Mouse (Mus musculus) spleen, embryonic (tissue): ENCODE measurements at regions not wholly inside any gene's neighbourhood (a gene's known extent, or its start where the extent isn't known, plus 50 kb on each side); places are given as distances from the start of the nearest gene placed in this dataset.

Experiments
- CTCF ChIA-PET: fragments of 350-600 bp; sonication (Branson Sonifier 250); formaldehyde crosslinking; loops from one replicate; lab custom pipeline; 2022; lab: Charles Lee

DNA sequence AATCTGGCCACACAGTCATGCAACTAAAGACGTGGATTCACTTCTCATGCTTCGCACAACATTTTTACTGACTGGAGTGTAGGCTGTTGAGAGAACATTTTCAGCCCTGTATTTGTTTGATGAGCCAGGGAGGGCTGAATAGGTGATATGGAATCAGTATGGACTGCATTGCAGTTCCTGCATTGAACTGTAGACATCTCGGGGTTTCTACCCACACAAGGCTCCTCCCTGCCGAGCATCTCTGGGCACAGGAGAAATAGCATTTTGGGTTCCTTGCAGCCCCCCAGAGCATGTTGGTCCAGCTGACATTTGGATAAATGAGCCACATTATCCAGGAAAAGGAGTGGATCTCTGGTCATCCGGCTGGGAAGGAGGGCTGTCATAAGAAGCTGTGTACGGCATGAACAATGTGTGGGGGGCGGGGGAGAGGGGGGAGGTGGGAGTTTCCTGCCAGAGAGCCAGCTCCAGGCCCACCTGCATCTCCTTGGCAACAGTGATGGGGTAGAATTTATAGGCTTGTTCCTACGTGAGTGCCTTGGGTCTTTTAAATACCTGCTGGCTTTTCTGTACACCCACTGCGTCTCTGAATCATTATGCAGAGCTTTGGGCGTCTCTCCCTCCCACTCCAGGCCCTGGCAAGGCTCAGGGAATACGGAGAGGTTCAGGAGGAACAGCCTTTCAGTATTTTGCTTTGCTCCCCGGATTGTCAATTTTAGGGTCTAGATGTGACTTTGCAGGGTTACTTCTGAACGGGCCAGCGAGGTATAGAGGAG, 280.9 kb upstream of the Gm10131 start:
- CTCF ChIA-PET = no interaction called here

DNA sequence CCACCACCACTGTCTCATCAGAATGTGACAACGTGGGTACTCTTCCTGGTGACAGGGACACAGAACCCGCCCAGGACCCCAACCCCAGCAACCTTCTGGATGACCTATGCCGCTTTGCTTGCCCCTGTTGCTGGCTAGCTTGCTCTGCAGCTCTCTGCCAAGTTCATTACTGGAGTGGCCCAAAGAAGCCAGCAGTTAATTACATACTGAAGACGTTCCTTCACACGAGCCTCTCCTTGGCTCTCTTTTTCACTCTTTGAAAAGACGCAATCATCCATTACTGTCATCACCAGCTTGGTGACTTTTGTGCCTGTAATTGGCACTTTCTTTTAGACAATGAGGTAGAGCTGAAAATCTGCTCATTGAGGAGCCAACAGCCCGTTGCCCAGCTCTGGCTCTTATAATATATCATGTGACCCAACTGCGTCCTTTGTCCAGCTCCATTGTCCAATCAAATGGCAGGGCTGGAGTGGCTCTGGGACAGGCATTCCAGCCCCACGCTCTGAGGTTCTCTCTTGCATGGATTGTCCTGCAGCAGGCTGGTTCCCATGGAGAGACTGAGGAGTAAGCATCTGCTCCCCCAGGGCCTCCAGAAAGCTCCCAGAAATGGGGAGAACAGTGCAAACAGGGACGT, 274.4 kb upstream of the Gm10131 start:
- CTCF ChIA-PET = no interaction called here

DNA sequence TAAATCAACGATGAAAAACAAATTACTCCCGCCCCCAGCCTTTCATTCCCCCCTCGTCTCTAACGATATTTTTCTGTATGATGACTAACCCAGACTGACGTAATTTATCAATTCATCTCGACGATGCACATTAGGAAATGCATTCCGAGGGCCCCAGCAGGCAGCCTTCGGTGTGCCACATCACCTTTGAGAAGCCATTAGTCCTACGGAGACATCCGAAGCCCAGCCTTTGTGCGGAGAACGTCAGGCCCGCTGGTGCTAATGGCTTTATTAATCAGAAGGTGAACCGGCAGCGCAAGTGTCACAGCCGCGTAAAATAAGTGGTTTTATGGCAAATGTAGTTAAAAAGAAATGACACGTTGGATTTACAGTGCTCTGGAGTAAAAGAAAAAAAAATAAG, 269.1 kb upstream of the Gm10131 start:
- CTCF ChIA-PET = no interaction called here

DNA sequence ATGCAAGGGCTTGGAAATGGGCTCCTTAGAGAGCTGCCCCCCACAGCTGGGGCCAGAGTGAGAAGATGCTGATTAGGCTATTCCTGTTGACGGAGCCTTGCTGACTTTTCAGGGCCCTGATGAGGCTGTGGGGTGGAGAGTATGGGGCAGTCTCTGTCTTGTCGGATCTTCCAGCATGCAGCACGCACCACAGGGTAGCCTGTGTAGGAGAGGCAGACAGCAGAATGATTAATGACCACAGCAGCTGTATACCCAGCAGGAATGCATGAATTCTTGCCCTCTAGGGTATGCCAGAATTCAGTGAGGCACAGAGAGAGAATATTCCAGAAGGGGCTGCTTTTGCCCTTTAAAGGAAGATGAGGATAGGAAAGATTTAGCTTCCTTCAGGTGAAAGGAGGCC, 265.6 kb upstream of the Gm10131 start:
- CTCF ChIA-PET = interaction anchor here (0.6 kb wide), 1 partner anchor 1042 kb away, joined by 3 read pairs; no protein-coding TSS in a partner anchor

DNA sequence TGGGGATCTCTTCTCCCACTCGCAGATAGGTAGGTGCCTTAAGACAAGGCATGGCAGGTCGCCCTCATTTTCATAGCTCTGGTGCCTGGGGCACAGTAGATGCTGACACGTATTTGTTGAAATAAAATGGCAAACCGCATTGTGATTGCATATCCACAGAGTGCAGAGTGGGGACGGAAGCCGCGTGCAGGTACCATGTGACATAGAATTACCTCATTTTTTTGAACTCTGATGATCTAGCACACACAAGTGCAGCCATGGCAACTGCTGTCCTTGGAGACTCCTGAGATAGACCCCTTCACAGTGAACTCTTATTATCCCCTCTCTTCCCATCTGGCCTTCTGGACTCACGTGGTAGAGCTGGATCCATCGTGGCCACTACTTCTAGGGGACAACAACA, 262.7 kb upstream of the Gm10131 start:
- CTCF ChIA-PET = interaction anchor here (0.6 kb wide), 1 partner anchor 430 kb away, joined by 3 read pairs; no protein-coding TSS in a partner anchor

DNA sequence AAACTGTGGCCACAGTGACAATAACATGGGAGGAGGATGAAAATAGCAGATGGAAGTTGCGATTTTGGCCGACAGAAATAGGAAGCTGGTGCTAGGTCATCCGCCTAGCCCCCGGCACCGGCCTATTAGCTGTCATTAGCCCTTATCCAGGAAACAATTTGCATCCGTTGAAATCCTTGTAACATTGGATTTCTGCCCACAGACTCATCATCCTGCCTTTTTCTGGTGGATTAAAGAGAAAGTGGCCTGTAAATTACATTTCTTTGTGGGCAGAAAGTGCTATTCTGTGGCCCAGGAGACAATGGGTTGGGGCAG, 261.1 kb upstream of the Gm10131 start:
- CTCF ChIA-PET = no interaction called here

DNA sequence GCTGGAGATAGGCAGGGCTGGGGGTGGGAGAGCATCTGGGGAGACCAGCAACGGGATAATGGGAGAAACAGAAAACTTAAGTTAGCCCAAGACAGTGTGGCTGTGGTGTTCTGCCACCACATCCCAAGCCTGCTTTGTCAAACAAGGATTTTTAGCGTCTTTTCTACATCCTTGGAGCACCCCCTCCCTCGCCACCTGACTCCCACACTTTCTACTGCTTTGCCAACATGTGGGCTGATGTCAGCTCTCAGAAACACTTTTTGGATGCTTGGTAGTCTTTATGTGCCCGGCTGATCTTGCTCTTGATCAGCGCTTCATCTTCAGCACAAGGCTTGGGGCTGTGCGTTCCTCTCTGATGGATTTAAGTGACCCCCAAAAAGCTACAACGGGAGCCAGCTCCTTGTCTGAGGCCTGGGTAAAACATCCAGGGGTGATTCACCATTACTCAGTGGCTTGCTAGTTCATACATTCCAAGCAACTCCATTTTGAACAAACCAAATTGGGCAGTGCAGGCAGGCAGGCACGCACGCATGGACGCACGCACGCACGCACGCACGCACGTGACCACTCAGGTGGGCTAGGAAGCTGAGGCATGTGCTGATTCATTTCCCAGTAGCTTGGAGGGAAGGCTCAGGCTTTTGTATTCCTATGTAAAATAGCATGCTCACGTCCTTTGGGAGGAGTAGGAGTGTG, 260.6 kb upstream of the Gm10131 start:
- CTCF ChIA-PET = no interaction called here

DNA sequence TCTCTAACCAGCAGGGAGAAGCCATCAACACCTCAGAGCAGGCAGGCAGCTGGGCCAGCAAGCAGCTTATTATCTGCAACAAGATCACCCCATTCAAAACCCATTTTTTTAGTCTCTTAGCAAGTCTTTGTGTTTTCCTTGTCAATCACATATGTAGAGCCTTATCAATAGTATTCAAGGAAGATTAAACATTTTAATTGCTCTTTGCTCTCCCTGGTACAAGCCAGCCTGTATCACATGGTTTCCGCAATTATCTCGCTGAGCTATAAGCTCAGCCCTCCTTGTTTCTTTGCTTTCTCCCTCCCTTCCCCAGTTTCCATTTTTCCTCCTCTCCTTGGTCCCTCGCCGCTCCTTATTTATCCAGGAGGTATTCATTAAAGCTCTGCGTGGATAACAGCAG, 259.9 kb upstream of the Gm10131 start:
- CTCF ChIA-PET = no interaction called here

DNA sequence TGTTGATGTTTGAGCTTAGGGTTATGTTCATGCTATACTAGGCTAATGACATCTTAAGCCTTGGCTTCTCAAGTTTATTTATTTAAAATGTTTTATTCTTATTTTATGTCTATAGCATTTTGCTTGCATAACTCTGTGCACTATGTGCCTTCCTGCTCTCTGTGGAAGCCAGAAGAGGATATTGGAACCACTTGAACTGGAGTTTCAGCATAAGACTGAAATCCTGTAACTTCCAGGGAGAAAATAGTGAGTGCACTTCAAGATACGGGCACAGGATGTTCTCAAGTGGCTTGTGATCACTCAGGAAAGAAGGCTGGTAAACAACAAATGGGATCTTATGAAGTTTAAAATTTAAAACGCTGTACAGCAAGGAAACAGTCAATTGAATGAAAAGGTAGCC, 257.0 kb upstream of the Gm10131 start:
- CTCF ChIA-PET = no interaction called here

DNA sequence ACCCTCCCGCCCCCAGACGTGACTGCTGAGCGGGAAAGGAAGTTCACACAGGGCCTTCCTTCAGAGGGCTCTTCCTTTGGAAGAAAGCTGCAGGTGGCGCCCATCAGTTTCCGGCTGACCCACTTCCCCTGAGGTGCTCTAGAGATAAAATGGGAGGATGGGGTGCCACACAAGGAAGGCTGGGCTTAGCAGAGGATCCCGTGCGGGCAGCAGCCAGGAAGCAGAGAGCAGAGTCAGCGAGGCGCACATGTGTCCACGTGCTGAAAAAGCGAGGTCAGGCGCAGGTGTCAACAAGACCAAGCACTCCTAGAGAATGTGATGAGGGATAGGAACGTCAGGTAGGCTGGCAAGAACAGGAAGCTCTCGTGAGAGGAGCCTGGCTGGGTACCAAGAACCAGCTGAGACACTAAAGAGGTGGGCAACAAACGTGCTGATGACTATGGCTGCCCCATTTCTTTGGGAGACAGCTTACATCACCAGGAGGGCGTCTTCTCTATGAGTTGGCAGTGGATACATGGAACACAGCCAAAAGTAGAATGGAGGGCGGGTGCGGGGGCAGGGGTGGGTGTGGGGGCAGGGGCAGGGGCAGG, 253.0 kb upstream of the Gm10131 start:
- CTCF ChIA-PET = no interaction called here

DNA sequence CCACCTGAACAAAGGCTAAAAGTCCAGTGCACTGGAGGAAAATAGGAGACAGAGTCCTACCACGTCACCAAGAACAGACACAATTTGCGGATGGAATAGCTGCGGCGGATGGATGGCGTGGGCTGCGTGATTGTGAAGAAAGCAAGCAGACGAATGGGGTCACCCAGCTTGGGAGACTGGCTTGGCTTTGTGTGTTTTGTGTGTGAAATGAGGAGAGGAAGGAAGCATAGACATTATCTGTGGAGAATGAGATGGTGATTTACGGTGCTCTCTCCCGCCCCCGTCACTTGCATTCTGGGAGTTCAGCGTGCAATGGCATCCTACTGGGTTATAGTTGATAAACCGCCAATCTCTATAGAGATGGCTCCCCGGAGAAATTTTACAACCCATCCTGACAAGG, 252.1 kb upstream of the Gm10131 start:
- CTCF ChIA-PET = no interaction called here

DNA sequence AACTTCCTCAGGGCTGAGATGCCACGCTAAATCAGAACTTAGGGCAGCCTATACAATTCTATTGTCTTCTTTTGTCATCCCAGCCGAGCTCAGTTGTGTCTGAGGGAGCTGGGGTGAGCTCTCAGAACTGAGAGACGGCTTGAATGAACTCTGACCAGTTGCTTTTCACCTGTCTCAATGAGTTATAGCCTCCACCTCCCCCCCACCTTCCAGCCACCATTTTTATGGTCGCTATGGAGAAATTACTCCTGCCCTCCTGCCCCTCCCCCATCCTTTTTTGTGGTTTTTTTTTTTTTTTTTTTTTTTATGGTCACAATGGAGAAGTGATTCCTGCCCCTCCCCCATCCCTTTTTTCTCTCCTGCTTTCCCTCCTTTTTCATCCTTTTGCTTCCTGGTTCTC, 251.6 kb upstream of the Gm10131 start:
- CTCF ChIA-PET = no interaction called here

DNA sequence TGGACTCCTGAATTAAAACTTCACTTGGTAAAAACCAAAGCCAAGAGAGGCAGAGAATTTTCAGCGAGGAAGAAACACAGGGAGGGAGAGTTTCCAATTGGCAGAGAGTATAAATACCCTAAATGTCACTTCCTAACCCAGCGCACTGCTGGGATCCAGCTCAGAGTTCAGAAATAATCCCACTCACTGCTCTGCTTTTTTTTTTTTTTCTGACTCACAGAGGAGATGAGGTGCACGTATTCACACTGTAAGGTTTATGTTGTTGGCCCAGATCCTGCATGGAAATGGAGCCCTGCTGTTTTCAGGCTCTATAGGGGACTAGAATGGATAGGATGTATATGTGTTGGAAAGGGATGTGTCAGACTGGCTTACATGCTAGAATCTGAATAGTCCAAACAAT, 249.8 kb upstream of the Gm10131 start:
- CTCF ChIA-PET = no interaction called here

DNA sequence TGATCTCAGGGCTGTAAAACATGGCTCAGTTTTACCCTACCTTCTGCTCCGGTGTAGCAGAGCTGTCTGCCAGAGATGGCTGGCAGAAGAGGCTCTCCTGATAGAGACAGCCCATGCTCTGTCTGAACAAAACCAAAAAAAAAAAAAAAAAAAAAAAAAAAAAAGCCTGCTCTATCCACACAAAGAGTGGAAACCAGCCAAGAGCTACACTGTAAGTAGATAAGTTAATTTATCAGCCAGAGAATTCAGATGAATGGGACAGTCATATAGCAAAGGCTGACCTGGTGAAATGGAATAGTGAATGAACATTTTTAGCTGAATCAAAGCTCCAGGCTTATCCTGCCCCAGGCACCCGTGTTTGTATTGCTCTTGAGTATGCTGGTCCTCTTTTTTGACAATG, 248.2 kb upstream of the Gm10131 start:
- CTCF ChIA-PET = no interaction called here

DNA sequence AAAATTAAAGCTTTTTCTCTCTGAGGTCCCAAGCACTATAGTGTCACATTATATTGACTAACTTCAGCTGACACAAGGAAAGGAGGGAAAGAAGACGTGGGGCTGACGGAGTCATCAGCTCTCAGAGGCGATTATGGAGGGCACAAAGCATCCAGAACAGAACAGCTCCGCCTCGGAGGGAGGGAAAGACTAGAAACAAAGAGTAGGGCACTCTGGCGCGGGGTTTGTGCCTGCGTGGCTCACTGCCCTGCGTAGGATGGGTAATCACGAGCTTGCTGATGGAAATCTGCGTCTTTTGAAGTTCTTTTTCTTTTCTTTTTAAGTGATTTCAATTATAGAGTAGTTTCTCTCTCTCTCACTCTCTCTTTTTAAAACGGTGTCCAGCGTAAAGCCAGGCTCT, 243.5 kb upstream of the Gm10131 start:
- CTCF ChIA-PET = interaction anchor here (0.5 kb wide), 1 partner anchor 114 kb away, joined by 18 read pairs; no protein-coding TSS in a partner anchor

DNA sequence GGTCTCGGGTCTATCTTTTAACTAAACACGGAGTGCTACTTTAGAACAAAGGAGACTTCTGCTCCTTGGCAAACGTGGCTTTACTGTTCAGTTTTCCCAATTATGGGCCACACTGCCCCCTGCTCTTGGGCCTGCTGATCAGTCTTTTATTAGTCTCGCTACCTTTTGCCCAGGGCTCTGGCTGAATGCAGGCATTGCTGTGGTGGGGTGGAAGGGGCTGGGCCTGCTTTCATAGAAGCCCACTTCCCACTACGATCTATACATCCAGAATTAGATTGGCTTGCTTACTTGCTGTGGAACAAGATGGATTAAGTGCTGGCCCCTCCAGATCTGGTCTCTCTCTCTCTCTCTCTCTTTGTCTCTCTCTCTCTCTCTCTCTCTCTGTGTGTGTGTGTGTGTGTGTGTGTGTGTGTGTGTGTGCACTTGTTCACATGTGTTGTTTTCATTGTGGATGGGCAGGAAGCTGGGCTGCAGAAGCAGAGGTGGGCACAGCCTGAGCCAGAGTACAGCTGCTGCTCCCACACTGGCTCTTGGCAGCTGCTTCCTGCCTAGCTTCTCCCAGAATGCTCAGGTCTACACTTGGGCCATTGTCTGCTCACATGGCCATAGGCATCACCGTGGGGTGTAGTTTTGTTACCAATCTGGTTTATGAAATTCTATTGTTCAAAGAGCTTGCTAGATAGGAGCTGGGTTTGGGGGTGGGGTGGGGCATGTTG, 241.8 kb upstream of the Gm10131 start:
- CTCF ChIA-PET = interaction anchor here (0.6 kb wide), 1 partner anchor 506 kb away, joined by 3 read pairs; no protein-coding TSS in a partner anchor

DNA sequence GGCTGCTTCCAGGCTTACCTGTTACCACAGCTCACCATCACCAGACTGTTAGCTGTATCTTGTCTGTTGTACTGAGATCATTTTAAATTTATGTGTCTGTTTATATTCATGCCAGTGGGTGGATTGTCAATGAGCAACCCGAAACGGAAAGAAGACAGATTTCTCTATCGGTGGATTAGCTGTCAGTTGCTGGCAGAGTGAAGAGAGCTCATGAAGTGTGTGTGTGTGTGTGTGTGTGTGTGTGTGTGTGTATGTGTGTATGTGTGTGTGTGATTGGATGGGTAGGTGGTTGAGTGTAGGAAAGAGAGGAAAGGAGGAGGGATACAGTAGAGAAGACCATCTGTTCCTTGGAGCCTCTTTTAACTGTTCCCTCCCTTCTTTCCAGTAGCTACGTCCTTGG, 223.3 kb upstream of the Gm10131 start:
- CTCF ChIA-PET = no interaction called here

DNA sequence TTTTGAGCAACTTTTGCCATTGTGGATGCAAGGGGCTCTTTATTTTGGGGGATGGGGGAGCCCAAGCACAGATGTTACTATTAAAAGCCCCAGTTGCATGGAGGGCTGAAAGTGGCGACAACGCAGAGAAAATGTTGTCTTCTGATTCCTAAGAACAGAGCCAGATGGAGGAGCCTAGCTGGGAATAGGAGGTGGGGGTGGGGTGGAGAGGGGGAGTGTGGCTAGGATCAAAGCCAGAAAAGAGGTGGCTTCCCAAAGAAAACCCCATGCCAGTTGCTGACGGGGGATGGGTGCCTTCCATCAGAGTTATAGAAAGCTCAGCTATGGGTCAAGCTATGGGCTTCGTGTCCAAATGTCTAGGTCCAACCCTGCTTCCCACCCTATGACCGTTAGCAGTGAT, 220.1 kb upstream of the Gm10131 start:
- CTCF ChIA-PET = no interaction called here

DNA sequence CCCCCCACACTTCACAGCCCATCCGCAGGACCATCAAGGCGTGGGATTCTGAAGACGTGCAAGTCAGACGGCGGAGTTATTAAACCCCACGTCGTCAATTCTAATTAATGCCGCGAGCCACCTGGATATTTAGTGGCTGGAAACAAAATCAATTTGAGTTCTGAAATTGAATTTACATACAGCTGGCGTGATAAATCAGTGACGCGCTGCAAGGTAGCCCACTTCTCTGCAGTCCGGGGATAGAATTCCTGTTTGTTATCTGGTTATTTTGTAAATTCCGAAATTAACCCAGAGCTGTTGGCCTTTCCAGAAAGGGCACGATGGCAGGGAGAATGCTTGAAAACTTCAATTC, 215.1 kb upstream of the Gm10131 start:
- CTCF ChIA-PET = no interaction called here

DNA sequence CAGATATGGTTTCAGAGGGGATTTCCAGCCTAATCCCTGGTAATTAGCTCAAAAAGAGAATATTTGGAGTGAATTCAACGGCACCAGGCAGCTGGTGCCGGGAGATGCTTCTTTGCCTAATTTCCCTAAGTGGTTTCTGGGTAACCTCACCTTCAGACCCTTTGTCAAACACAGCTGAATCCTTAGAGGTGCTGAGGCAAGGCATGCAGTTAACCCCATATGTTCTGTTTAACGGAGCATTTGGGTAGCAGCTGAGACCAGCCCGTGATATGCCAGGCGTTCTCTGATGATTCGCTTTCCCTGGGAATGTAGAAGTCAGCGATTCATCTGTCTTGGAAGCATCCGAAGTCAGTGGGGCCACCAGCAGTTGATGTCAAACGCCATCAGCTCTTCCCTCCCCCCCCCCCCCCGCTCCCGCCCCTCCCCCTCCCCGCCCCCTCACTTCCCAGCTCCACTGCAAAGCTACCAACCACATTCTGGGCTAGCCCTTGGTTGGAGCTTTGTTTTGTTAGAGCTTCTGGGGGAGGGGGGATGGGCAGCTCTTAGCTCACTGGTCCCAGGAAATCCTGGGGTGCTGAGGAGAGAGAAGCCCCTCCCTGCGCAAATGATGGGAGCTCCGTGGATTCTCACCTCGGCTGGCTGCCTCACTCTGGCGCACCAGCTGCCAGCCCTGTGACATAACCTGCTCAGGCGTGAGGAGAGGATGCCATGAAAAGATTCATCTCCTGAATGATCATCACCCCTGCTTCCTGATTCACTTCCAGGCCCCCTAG, 214.5 kb upstream of the Gm10131 start:
- CTCF ChIA-PET = no interaction called here

DNA sequence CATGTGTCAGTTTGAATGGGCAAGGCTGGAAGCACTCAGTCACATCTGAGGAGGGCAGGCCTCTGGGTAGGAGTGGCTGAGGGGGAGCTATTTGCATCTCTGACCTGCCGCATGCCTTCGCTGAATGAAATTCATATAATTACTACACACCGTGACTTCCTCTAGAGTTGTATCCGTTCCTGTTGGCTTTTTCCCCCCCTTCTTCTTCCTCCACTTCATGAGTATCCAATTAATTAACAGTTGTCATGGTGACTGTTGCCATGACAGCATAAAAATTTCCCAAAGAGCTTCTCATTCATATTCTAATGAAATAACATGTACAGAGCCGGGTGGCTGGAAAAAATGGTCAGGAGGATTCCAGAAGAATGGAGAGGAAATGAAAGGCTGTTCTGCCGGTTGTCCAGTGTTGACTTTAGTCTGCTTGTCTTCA, 208.6 kb upstream of the Gm10131 start:
- CTCF ChIA-PET = no interaction called here
